Mouse (Mus musculus) limb, embryonic 14.5 days (tissue): ENCODE measurements around the gene Itk. TPM values are rescaled to one million over a fixed set of nuclear protein-coding genes. Genes with fewer than 3 reads are reported as not detected.

ENCODE experiments used
- ATAC-seq: fragments of 200-750 bp; cut with Nextera tagmentation; 2 replicates; pipeline ENCODE4 v1.8.0; 2017; ENCODE audit warnings: low read depth, moderate number of reproducible peaks, moderate TSS enrichment; ENCODE audit not compliant: low FRiP score
- DNase-seq: peaks from one replicate; pipeline ENCODE4 v3.0.0-alpha.2; 2015; ENCODE audit warnings: low spot score
- H3K27ac ChIP-seq: fragments of 300-500 bp; sonication (generic); replicated peaks from 2 replicates; pipeline ENCODE4 v1.5.1; 2014; ENCODE audit warnings: low read depth, mild to moderate bottlenecking, low read length, moderate library complexity, mixed read lengths
- H3K27me3 ChIP-seq: fragments of 300-500 bp; sonication (generic); 2 replicates; pipeline ENCODE4 v1.6.1; 2014; ENCODE audit warnings: low read length, mixed read lengths; ENCODE audit not compliant: control insufficient read depth, insufficient read depth
- H3K36me3 ChIP-seq: fragments of 300-500 bp; sonication (generic); 2 replicates; pipeline ENCODE4 v1.6.1; 2014; ENCODE audit warnings: mild to moderate bottlenecking, low read length, moderate library complexity, mixed read lengths; ENCODE audit not compliant: control insufficient read depth, insufficient read depth
- H3K4me1 ChIP-seq: fragments of 300-500 bp; sonication (generic); 2 replicates; pipeline ENCODE4 v1.6.1; 2014; ENCODE audit warnings: antibody characterized with exemption, low read length, mixed read lengths; ENCODE audit not compliant: control insufficient read depth, insufficient read depth
- H3K4me2 ChIP-seq: fragments of 300-500 bp; sonication (generic); replicated peaks from 2 replicates; pipeline ENCODE4 v1.6.1; 2014; ENCODE audit warnings: low read depth, mild to moderate bottlenecking, low read length, moderate library complexity; ENCODE audit not compliant: severe bottlenecking
- H3K4me3 ChIP-seq: fragments of 300-500 bp; sonication (generic); replicated peaks from 2 replicates; pipeline ENCODE4 v1.5.1; 2014; ENCODE audit warnings: low read length
- H3K9ac ChIP-seq: fragments of 300-500 bp; sonication (generic); 2 replicates; pipeline ENCODE4 v1.6.1; 2014; ENCODE audit warnings: mild to moderate bottlenecking, low read depth, low read length, moderate library complexity; ENCODE audit not compliant: severe bottlenecking
- H3K9me3 ChIP-seq: fragments of 300-500 bp; sonication (generic); 2 replicates; pipeline ENCODE4 v1.6.1; 2016; ENCODE audit warnings: low read length; ENCODE audit not compliant: control insufficient read depth
- POLR2A ChIP-seq: fragments of 200-500 bp; IDR thresholded peaks from 2 replicates; pipeline ENCODE4 v1.8.0; 2012; ENCODE audit warnings: inconsistent platforms, mild to moderate bottlenecking, moderate library complexity, borderline replicate concordance; ENCODE audit not compliant: insufficient read depth, insufficient read length; ENCODE audit errors: extremely low read depth
- WGBS: fragments of 180-500 bp; shearing (Covaris S2); extraction: QIAGEN DNeasy Blood & Tissue Kit; methylation state at CpG from one replicate; pipeline ENCODE4 v1.1.7; 2014; 5-methylcytosine and 5-hydroxymethylcytosine counted together
- polyA plus RNA-seq, 2 experiments: library from polyadenylated mRNA; depleted of rRNA in 1 of 2; stranded (reverse) in 1 of 2; unstranded in 1 of 2; fragments of >200 nt; fragmentation: Nextera tagmentation in 1 of 2; extraction: Ambion mirVana in 1 of 2; gene quantifications; 2 replicates each; pipeline versions ENCODE4 v1.2.1 to v1.2.3; 2012 to 2014

Itk gene
- polyA plus RNA-seq, 2 experiments, result 0.14 to 0.28 TPM

- no peak overlapping the region for H3K9ac ChIP-seq
- H3K4me3 ChIP-seq, result no peak overlapping the region
- H3K27ac ChIP-seq, result no peak overlapping the region
- ATAC-seq (no peak), DNase-seq (no peak)
- no peak overlapping the region for H3K4me2 ChIP-seq
- no peaks in the 10 kb centered on the region for H3K36me3 ChIP-seq
- WGBS, result 55% methylated on average over 2 of the region's 2 CpGs
- H3K27me3 ChIP-seq, result no peaks in the 10 kb centered on the region
- no peaks in the 10 kb centered on the region for H3K9me3 ChIP-seq
- H3K4me1 ChIP-seq, result no peaks in the 10 kb centered on the region
- no peak for TF ChIP-seq POLR2A
Measured at GRCm38 (mm10) chr11:46410018-46410563, 20.8 kb upstream of the Itk start.

- no peak overlapping the region for H3K4me3 ChIP-seq
- no peaks in the 10 kb centered on the region for H3K9me3 ChIP-seq
- ATAC-seq (no peak), DNase-seq (no peak)
- no peak overlapping the region for H3K9ac ChIP-seq
- H3K27me3 ChIP-seq, result no peaks in the 10 kb centered on the region
- no peak for TF ChIP-seq POLR2A
- H3K27ac ChIP-seq, result no peak overlapping the region
- 37% methylated on average over 10 of the region's 10 CpGs for WGBS
- H3K4me2 ChIP-seq, result no peak overlapping the region
- H3K36me3 ChIP-seq, result no peaks in the 10 kb centered on the region
- H3K4me1 ChIP-seq, result no peaks in the 10 kb centered on the region
Measured at GRCm38 (mm10) chr11:46406721-46407120, 17.4 kb upstream of the Itk start.

- Histone ChIP-seq H3K4me2 (no peak overlapping the region), H3K27me3 (no peaks in the 10 kb centered on the region), H3K4me1 (no peaks in the 10 kb centered on the region), H3K4me3 (no peak overlapping the region), H3K36me3 (no peaks in the 10 kb centered on the region), H3K9ac (no peak overlapping the region), H3K9me3 (no peaks in the 10 kb centered on the region), H3K27ac (no peak overlapping the region)
- ATAC-seq (no peak), DNase-seq (no peak)
- TF ChIP-seq POLR2A, result no peak
- WGBS, result 58% methylated on average over 16 of the region's 16 CpGs
Measured at GRCm38 (mm10) chr11:46404986-46405385, 15.7 kb upstream of the Itk start.

GRCm38 (mm10) chr11:46401555-46401954 is 12.2 kb upstream of the Itk start:
- Histone ChIP-seq H3K4me1 (no peaks in the 10 kb centered on the region), H3K27ac (no peak overlapping the region), H3K27me3 (no peaks in the 10 kb centered on the region), H3K9ac (no peak overlapping the region), H3K4me2 (no peak overlapping the region), H3K4me3 (no peak overlapping the region), H3K9me3 (no peaks in the 10 kb centered on the region), H3K36me3 (no peaks in the 10 kb centered on the region)
- no peak for TF ChIP-seq POLR2A
- no peak for ATAC-seq
- DNase-seq, result no peak
- WGBS, result 84% methylated on average over 12 of the region's 12 CpGs

GRCm38 (mm10) chr11:46398933-46399383 is 9.6 kb upstream of the Itk start:
- Histone ChIP-seq H3K27ac (no peak overlapping the region), H3K9me3 (no peaks in the 10 kb centered on the region), H3K4me1 (no peaks in the 10 kb centered on the region), H3K4me3 (no peak overlapping the region), H3K27me3 (no peaks in the 10 kb centered on the region), H3K36me3 (no peaks in the 10 kb centered on the region), H3K9ac (no peak overlapping the region), H3K4me2 (no peak overlapping the region)
- no peak for TF ChIP-seq POLR2A
- ATAC-seq (no peak), DNase-seq (no peak)
- 65% methylated on average over 5 of the region's 5 CpGs for WGBS

GRCm38 (mm10) chr11:46398473-46398872 is 9.2 kb upstream of the Itk start:
- Histone ChIP-seq H3K4me2 (no peak overlapping the region), H3K4me1 (no peaks in the 10 kb centered on the region), H3K9ac (no peak overlapping the region), H3K27ac (no peak overlapping the region), H3K4me3 (no peak overlapping the region), H3K9me3 (no peaks in the 10 kb centered on the region), H3K36me3 (no peaks in the 10 kb centered on the region), H3K27me3 (no peaks in the 10 kb centered on the region)
- no peak for TF ChIP-seq POLR2A
- DNase-seq (no peak), ATAC-seq (no peak)
- 87% methylated on average over 4 of the region's 4 CpGs for WGBS
